Mouse (Mus musculus): Measurements from ENCODE around the gene Lpp. TPM values are rescaled to one million over a fixed set of nuclear protein-coding genes. Genes with fewer than 3 reads are reported as not detected.
A peak's percentile ranks its signal among the peaks of the same experiment; 100 is the strongest.

Lpp gene
- polyA plus RNA-seq, 1 experiment from 2014 or later = 37.9 TPM

DNA sequence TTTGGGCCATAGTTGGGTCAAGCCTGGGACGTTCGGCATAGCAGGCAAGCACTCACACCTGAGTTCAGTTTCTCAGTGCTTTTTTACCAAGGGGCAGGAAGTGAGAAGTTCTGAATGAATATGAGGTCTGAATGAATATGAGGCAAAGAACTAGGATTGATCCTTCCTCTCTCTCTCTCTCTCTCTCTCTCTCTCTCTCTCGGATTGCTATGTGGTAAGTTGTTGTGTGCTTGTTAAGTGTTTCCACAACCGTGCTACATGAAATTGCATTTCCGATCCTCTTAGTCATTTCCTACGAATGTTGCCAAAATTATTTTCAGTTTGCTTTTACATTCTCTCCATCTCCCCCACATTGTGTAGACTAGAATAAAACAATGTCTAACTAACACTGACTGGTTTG lies 517.0 kb downstream of the Lpp start:
- Histone ChIP-seq H3K27ac (replicated peaks) (0 out of 2 replicates have a peak overlapping the region, but pooled peaks have one; percentile 1), H3K4me2 (no peak overlapping the region), H3K9me3 (no peaks in the 10 kb centered on the region), H3K27me3 (replicated peaks) (no peaks in the 10 kb centered on the region), H3K36me3 (no peaks in the 10 kb centered on the region), H3K9ac (no peak overlapping the region), H3K4me3 (no peak overlapping the region), H3K4me1 (peaks cover 46% of the 10 kb centered on the region)
- WGBS = 76% methylated on average over 6 of the region's 6 CpGs
- no peak for ATAC-seq (ENCODE audit: extremely low read depth, insufficient number of reproducible peaks, low FRiP score, low TSS enrichment)

DNA sequence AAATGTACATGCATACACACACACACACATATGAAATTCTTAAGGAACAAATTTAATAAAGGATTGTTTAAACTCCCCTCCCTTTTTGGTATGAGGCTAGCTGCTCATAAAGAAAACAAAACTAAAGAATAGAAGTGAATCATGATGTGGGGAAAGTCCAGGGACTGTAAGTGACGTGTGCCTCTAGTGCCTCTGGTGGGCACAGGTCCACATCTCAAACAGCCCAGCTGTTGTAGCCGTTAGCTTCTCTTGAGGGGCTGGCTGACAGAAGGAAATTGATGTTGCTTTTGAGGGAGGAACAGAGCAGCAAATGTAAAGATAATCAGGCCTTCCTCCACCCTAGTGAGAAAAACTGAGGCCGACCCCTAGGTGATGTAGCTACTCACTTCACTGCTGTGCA lies 517.5 kb downstream of the Lpp start:
- Histone ChIP-seq H3K4me2 (no peak overlapping the region), H3K9ac (no peak overlapping the region), H3K9me3 (no peaks in the 10 kb centered on the region), H3K4me1 (peaks cover 49% of the 10 kb centered on the region), H3K4me3 (no peak overlapping the region), H3K27me3 (replicated peaks) (no peaks in the 10 kb centered on the region), H3K27ac (replicated peaks) (no peak overlapping the region), H3K36me3 (no peaks in the 10 kb centered on the region)
- ATAC-seq (ENCODE audit: extremely low read depth, insufficient number of reproducible peaks, low FRiP score, low TSS enrichment) = no peak
- WGBS = 49% methylated on average over 3 of the region's 3 CpGs

GRCm38 (mm10) chr16:24912381-24912780 lies 519.1 kb downstream of the Lpp start:
- no peak for ATAC-seq (ENCODE audit: extremely low read depth, insufficient number of reproducible peaks, low FRiP score, low TSS enrichment)
- 71% methylated on average over 1 of the region's 1 CpGs for WGBS
- H3K4me2 ChIP-seq = no peak overlapping the region

GRCm38 (mm10) chr16:24913021-24913420 lies 519.7 kb downstream of the Lpp start:
- H3K9ac ChIP-seq = no peak overlapping the region
- H3K4me3 ChIP-seq = no peak overlapping the region
- no peaks in the 10 kb centered on the region for H3K9me3 ChIP-seq
- 0 out of 2 replicates have a peak overlapping the region, but pooled peaks have one; percentile 70 for H3K27ac ChIP-seq (replicated peaks)
- no peaks in the 10 kb centered on the region for H3K36me3 ChIP-seq
- no peak overlapping the region for H3K4me2 ChIP-seq
- no peak for ATAC-seq (ENCODE audit: extremely low read depth, insufficient number of reproducible peaks, low FRiP score, low TSS enrichment)
- no peaks in the 10 kb centered on the region for H3K27me3 ChIP-seq (replicated peaks)
- H3K4me1 ChIP-seq = peaks cover 58% of the 10 kb centered on the region
- WGBS = 69% methylated on average over 3 of the region's 3 CpGs

More at GRCm38 (mm10) chr16:24912381-24912780, 519.1 kb downstream of the Lpp start:
- Histone ChIP-seq H3K9ac (no peak overlapping the region), H3K4me1 (peaks cover 53% of the 10 kb centered on the region), H3K4me3 (no peak overlapping the region), H3K9me3 (no peaks in the 10 kb centered on the region), H3K27me3 (replicated peaks) (no peaks in the 10 kb centered on the region), H3K27ac (replicated peaks) (no peak overlapping the region), H3K36me3 (no peaks in the 10 kb centered on the region)

GRCm38 (mm10) chr16:24913641-24914392 lies 520.5 kb downstream of the Lpp start:
- Histone ChIP-seq H3K9me3 (no peaks in the 10 kb centered on the region), H3K27ac (replicated peaks) (peak overlapping the region; percentile 70), H3K9ac (no peak overlapping the region), H3K4me3 (no peak overlapping the region), H3K36me3 (no peaks in the 10 kb centered on the region), H3K4me1 (peaks cover 52% of the 10 kb centered on the region), H3K27me3 (replicated peaks) (no peaks in the 10 kb centered on the region), H3K4me2 (no peak overlapping the region)
- 51% methylated on average over 7 of the region's 7 CpGs for WGBS
- ATAC-seq (ENCODE audit: extremely low read depth, insufficient number of reproducible peaks, low FRiP score, low TSS enrichment) = no peak

GRCm38 (mm10) chr16:24914393-24914751 lies 521.1 kb downstream of the Lpp start:
- no peaks in the 10 kb centered on the region for H3K36me3 ChIP-seq
- peak overlapping the region; percentile 70 for H3K27ac ChIP-seq (replicated peaks)
- H3K9me3 ChIP-seq = no peaks in the 10 kb centered on the region
- no peak overlapping the region for H3K4me3 ChIP-seq
- H3K4me2 ChIP-seq = no peak overlapping the region
- no peaks in the 10 kb centered on the region for H3K27me3 ChIP-seq (replicated peaks)
- no peak for ATAC-seq (ENCODE audit: extremely low read depth, insufficient number of reproducible peaks, low FRiP score, low TSS enrichment)
- H3K9ac ChIP-seq = no peak overlapping the region
- 49% methylated on average over 3 of the region's 3 CpGs for WGBS
- peaks cover 46% of the 10 kb centered on the region for H3K4me1 ChIP-seq

DNA sequence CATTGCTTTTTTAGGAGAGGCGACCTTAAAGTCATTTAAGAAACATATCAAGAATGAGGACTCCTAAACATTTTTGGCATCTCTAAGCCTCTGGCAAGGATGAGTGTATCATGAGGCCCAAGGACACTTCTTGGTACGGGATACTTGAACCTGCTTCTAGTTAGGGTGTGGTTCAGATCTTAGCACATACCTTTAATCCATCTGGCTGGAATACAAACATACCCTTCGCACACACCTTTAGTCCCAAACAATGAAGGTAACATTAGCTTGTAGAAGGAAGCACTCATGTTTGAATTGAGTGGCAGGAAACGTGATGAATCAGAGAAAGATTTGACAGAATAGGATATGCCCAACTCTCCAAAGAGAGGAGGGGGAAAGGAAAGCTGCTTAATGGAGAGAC lies 522.2 kb downstream of the Lpp start:
- H3K4me2 ChIP-seq = no peak overlapping the region
- no peak for ATAC-seq (ENCODE audit: extremely low read depth, insufficient number of reproducible peaks, low FRiP score, low TSS enrichment)
- no peak overlapping the region for H3K27ac ChIP-seq (replicated peaks)
- WGBS = 85% methylated on average over 4 of the region's 4 CpGs
- peaks cover 44% of the 10 kb centered on the region for H3K4me1 ChIP-seq
- H3K4me3 ChIP-seq = no peak overlapping the region
- H3K9ac ChIP-seq = no peak overlapping the region
- H3K36me3 ChIP-seq = no peaks in the 10 kb centered on the region
- H3K27me3 ChIP-seq (replicated peaks) = no peaks in the 10 kb centered on the region
- no peaks in the 10 kb centered on the region for H3K9me3 ChIP-seq

DNA sequence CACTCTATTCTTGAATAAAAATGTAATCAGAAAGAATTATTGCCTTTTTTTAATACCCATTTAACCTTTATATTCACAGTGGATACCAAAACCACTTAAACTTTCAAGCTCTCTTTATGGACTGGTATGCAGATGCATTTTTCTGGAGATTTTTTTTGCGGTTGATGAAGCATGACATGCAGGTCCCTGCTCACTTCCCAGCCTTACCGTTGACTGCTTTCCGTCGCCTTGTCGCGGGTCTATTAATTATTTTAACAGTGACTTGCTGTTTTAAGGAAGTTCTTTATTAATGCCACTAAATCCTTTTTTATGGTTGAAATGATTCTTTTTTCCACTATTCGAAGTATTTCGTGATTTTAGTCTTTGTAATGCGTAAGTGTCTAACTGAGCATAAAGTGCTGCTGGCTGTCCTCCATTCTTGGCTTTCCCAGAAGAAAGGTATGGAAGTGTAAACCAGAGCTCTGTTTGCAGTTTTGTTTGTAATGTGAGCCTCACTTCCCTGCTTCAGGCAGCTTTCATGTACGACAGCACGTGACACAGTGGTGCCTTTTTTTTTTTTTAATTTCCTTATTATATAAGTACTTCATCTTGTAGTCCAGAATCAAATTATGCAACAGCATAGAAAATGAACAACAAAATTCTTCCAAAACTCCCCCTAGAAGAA lies 526.2 kb downstream of the Lpp start:
- peaks cover 21% of the 10 kb centered on the region for H3K4me1 ChIP-seq
- H3K36me3 ChIP-seq = no peaks in the 10 kb centered on the region
- H3K4me3 ChIP-seq = no peak overlapping the region
- H3K27me3 ChIP-seq (replicated peaks) = no peaks in the 10 kb centered on the region
- 77% methylated on average over 11 of the region's 11 CpGs for WGBS
- no peak overlapping the region for H3K4me2 ChIP-seq
- H3K9me3 ChIP-seq = no peaks in the 10 kb centered on the region
- ATAC-seq (ENCODE audit: extremely low read depth, insufficient number of reproducible peaks, low FRiP score, low TSS enrichment) = no peak
- no peak overlapping the region for H3K9ac ChIP-seq
- no peak overlapping the region for H3K27ac ChIP-seq (replicated peaks)

GRCm38 (mm10) chr16:24930070-24930469 lies 536.8 kb downstream of the Lpp start:
- no peaks in the 10 kb centered on the region for H3K9me3 ChIP-seq
- H3K36me3 ChIP-seq = no peaks in the 10 kb centered on the region
- no peak overlapping the region for H3K27ac ChIP-seq (replicated peaks)
- no peak for ATAC-seq (ENCODE audit: extremely low read depth, insufficient number of reproducible peaks, low FRiP score, low TSS enrichment)
- H3K4me1 ChIP-seq = peaks cover 30% of the 10 kb centered on the region
- H3K9ac ChIP-seq = no peak overlapping the region
- no peaks in the 10 kb centered on the region for H3K27me3 ChIP-seq (replicated peaks)
- H3K4me3 ChIP-seq = no peak overlapping the region
- H3K4me2 ChIP-seq = no peak overlapping the region

DNA sequence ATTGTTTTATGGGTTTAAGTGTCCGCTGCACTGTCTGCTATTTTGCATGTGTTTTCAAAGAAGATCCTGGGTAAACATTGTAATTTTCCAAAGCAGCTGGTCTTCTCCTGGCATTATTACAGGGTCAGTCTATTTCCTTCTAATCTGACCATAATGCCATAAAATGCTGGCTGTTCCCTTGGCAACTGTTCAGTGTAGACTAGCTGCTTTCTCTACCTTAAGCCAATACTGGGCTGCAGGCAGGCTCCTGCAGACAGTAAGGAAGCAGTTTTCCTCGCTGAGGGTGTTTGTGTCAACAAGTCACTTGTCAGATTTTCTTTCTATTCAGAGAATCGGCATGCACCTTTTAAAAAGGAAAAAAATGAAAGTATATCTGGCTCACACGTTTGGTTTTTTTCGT lies 537.3 kb downstream of the Lpp start:
- no peak overlapping the region for H3K4me2 ChIP-seq
- H3K36me3 ChIP-seq = no peaks in the 10 kb centered on the region
- no peak overlapping the region for H3K9ac ChIP-seq
- no peak for ATAC-seq (ENCODE audit: extremely low read depth, insufficient number of reproducible peaks, low FRiP score, low TSS enrichment)
- no peak overlapping the region for H3K4me3 ChIP-seq
- peaks cover 25% of the 10 kb centered on the region for H3K4me1 ChIP-seq
- no peaks in the 10 kb centered on the region for H3K27me3 ChIP-seq (replicated peaks)
- H3K27ac ChIP-seq (replicated peaks) = no peak overlapping the region
- H3K9me3 ChIP-seq = no peaks in the 10 kb centered on the region
- WGBS = 72% methylated on average over 5 of the region's 5 CpGs

DNA sequence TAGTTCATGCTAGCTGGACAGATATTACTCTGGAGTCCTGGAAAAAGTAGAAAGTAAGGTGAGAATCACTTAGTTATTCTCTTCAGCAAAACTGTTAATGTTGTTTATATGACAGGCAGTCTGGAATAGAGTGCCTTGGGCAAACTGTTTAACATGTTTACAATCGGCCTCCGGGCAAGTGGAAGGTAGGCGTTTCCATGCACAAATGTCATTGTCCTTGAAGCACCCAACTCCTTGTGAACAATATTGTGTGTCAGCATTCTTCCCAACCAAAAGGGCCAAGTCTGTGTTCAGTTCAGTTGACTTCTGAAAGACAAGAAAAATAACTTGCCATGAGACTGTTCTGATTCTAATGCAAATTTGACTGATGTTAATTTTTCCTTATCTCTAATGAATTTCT lies 539.5 kb downstream of the Lpp start:
- Histone ChIP-seq H3K4me2 (no peak overlapping the region), H3K9me3 (no peaks in the 10 kb centered on the region), H3K36me3 (no peaks in the 10 kb centered on the region), H3K27me3 (replicated peaks) (no peaks in the 10 kb centered on the region), H3K9ac (no peak overlapping the region), H3K4me3 (no peak overlapping the region), H3K27ac (replicated peaks) (no peak overlapping the region), H3K4me1 (peaks cover 23% of the 10 kb centered on the region)
- no peak for ATAC-seq (ENCODE audit: extremely low read depth, insufficient number of reproducible peaks, low FRiP score, low TSS enrichment)
- WGBS = 88% methylated on average over 3 of the region's 3 CpGs

DNA sequence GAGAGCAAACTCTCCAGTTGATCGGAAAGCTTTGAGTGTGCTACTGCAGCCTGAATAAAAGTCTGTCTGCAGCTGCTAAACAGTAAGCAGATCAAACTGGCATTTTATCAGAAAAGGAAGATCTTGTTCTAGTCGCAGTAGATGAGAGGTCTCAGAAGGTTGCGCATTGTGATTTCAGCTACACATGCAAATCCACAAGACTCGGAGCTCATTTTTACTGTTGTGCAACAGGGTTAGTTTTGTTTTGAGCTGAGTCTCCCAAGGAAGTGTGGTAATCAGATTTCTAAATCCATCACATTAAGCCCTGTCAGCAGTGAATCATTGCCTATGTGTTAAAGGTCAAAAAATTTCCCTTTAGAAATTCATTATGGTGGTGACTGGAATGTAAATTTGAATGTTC lies 540.4 kb downstream of the Lpp start:
- no peaks in the 10 kb centered on the region for H3K9me3 ChIP-seq
- H3K27ac ChIP-seq (replicated peaks) = no peak overlapping the region
- no peak overlapping the region for H3K4me2 ChIP-seq
- no peaks in the 10 kb centered on the region for H3K27me3 ChIP-seq (replicated peaks)
- ATAC-seq (ENCODE audit: extremely low read depth, insufficient number of reproducible peaks, low FRiP score, low TSS enrichment) = no peak
- H3K4me1 ChIP-seq = peaks cover 31% of the 10 kb centered on the region
- 71% methylated on average over 4 of the region's 4 CpGs for WGBS
- no peak overlapping the region for H3K9ac ChIP-seq
- no peak overlapping the region for H3K4me3 ChIP-seq
- H3K36me3 ChIP-seq = no peaks in the 10 kb centered on the region

Data from heart, embryonic 13.5 days (tissue).